Mouse (Mus musculus): ENCODE data around the gene Gm11549.

The Gm11549 gene

DNA sequence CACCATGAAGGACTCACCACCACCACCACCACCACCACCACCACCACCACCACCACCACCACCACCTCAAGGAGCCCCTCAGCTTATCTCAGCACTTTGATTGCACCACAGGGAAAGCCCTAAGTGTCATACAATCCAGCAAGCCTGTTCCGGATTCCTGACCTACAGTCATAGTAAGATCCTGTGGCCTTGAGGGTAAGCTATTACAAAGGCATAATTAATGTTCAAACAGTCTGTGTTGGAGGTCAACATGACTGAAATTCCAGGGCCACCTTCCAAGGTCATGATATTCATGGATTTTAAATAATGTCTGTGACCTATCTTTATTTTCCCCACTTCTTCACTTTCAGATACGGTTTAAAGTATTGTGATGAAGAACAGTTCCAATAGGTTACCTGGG is 41.1 kb downstream of the Gm11549 start:
- DNase-seq (ENCODE audit: low spot score), result no peak

DNA sequence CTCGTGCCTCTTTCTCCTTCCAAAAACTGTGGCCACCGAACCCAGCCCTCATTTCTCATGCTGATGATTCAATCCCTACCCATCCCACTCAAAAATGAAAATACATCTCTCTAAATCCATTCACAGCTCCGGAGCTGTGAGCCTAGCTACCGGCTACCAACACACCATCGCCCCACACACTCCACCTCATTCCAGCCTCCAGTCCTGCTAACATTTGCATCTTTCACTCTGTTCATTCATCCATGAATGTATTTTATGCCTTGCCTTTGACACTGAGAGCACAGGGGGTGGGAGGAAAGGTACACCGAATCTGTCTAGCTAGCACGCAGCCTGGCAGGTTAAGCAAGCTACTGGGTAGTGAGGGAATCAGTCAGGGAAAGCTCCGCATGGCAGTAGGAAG is 42.8 kb downstream of the Gm11549 start:
- DNase-seq (ENCODE audit: low spot score), result no peak

DNA sequence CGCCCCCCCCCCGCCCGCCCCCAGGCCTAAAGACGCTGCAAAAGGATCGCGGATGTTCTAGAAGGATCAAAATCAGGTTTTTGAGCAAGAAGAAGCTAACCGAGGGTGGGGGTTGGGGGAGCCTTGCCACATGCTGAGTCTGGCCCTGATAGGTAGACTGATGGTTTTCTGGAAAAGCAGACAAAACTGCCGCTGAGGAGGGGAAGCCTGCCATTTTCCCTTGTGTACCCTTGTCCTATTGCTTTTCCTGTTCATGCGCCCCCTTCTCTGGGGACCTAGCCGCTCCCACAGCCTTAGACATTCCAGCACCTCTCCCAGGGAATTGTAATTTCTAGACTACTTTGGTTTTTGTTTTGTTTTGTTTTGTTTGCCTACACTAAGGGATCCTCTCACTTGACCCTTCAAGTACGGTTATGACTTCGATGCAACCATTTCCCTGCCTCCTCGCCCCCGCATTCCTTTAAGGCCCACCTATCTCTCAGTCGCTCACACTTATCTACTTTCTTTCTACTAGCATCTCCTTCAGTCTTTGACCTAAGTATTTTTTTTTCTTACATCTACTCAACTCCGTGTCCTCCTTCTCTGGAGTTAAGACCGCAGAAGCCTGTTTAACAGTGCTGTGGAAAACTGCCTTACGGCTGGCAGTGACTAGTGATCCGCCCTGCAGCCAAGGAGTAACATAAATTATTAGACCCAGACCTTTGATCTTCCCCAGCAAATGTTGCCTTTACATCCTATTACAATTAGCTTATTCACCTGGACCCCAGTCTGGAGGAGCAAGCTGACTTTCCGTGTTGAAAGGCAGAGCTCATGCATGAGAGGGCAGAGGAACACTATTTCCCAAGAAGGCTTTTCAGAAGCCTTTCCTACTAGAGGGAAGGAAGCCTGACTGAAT is 45.1 kb downstream of the Gm11549 start:
- peak; percentile 18 for DNase-seq (ENCODE audit: low spot score)

DNA sequence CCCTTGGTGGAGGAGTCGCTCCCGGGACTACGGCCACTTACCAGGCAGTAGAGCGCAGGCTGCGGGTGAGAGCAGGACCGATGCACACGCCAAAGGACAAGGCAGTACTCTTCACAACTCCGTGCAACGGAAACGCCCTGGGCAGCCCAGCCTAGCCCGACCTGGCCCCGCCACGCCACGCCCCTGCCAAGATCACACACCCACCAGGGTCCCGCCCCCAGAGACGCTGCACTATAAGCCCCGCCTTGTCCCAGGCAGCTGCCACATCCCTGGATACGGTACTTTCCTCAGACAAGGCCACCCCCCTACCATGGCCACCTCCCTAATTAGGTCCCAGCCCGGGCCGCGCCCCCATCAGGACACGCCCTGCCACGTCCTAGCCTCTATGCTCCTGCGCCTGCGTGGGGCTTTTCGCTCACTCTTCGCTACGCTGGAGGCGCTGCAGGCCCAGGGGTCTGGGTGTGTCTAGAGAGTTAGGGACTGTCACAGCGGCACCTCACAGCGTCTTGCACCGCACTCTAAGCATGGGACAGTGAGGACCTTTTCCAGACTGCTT is 46.0 kb downstream of the Gm11549 start, which contains the start of the genes Anxa5 and 1810062G17Rik:
Gene Anxa5, minus strand, starts transcription at position 363 of the 556 bp plus-strand sequence.
Gene 1810062G17Rik, plus strand, starts transcription at position 406 of the 556 bp plus-strand sequence.
- peak; percentile 97 for DNase-seq (ENCODE audit: low spot score)

DNA sequence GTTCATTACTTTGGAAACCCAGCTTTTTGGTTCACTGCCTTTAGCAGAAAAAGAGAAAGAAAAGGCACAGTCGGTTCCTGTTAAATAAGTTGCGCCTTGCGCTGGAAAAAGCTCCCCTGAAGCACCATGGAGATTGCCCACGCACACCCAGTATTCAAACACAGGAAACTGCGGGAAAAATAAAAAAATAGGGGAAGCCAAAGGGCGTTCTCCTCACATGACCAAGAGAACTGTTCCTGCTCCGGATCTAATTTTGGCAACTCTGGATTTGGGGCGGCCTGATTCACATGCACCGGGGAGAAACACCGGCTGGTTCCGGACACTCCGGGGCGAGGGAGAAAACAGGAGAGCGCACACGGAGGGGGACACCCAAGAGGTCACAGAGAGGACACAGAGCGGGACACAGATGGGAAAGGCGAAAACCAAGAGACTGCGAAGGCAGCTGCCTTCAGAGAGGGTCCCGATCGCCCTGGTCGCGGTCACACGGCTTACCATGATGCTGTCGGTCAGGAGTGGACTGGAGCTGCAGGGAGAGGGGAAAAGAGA is 46.6 kb downstream of the Gm11549 start:
- DNase-seq (ENCODE audit: low spot score), result peak; percentile 14

DNA sequence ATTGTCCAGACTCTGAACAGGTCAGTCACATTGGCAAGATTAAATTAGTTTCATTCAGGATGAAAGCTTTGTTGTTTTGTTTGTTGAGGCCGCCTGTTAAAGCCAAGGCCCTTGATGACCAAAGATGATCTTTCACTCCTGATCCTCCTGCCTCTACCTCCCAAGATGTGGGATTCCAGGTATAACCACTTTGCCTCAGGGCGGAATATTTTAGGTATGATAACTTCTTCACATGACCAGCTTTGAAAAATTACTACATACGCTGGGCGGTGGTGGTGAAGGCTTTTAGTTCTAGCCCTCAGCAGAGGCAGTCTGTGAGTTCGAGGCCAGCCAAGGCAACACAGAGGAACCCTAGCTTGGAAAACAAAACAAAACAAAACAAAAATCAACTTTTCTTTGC is 47.2 kb downstream of the Gm11549 start:
- no peak for DNase-seq (ENCODE audit: low spot score)

DNA sequence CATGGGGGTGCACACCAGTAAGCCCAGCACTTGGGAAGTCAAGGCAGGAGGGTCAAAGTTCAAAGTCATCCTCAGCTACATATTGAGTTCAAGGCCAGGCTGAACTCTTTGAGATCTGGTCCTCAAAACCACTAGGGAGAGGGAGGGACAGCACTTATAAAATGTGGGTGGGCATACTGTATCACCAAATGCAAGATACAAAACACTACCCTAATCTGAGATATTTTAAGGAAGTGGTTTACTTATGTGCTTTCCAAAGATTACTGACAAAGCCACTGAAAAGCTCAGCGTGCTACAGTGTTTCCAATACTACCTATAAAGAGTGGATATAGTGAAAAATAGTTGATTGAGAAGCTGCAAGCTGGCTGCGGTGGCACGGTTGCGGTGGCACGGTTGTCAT is 48.4 kb downstream of the Gm11549 start:
- DNase-seq (ENCODE audit: low spot score), result no peak

DNA sequence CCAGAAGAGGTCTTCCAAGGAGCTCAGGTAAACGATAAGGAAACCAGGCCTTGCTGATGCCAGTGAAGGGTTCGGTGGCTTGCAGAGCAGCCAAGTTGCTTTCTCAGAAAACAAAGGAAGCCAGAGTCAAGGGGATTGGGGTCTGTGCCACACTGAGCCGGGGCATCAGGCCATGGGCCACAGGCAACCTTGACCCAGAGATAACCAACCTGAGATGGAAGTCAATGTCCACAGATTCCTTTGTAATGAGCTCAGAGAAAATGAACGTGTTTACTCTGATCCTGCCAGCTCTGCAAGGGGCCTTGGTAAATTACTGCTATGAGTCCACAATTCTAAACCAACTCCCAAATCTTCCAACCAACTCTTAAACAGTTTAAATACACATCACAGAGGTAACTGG is 49.8 kb downstream of the Gm11549 start:
- no peak for DNase-seq (ENCODE audit: low spot score)

DNA sequence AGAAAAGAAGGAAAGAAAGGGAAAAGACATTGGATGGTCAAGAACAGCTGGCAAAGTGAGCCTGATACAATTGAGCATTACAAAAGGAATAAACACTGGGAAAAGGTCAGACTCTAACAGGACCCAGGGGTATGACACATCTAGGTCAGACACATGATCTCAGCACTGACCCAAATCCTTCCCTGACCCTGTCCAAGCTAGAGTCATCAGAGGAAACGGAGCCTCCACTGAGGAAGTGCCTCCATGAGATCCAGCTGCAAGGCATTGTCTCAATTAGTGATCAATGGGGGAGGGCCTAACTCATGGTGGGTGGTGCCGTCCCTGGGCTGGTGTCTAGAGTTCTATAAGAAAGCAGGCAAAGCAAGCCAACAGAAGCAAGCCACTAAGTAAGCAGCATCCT is 52.7 kb downstream of the Gm11549 start:
- no peak for DNase-seq (ENCODE audit: low spot score)

DNA sequence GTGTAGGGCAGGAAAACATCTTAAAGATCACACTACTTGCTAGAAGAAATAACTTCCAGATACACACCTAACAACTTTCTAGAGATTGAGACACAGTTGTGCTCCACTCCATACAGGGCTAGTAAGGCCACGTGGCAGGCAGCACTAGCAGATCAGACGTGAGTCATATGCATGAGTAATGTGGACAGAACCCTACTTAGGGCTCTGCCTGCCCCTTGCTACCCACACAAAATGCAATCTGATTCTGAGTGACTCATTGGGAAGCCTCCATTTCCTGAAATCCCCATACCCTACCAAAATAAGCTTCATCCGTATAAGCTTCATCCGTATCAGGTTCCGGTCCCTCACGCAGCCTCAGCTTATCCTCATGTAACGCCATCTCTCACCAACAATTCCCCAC is 54.0 kb downstream of the Gm11549 start:
- DNase-seq (ENCODE audit: low spot score), result no peak

DNA sequence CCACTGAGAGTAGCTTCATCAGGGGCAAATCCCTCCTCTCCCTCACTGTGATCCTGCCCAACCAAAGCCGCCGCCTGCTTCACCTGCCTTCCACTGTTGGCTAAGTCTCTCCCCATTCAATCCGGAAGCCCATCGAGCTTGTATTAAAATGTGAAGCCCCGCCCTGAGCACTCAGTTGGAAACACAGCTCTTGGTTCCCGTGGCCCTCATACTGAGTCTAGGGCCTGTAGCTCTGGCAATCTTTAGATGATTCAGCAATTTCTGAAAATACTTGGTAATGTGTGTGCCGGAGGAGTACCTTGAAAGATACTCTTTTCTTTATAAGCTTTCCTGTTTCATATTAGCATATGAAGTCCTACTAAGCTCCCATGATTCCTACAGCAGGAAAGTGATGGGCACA is 56.1 kb downstream of the Gm11549 start:
- no peak for DNase-seq (ENCODE audit: low spot score)

All from embryo, embryonic 10.5 days (tissue).